Mouse (Mus musculus) olfactory bulb, adult 2 months (tissue): ENCODE measurements around the gene Ppp1r3c. TPM values are rescaled to one million over a fixed set of nuclear protein-coding genes. Genes with fewer than 3 reads are reported as not detected.

ENCODE experiments used
- H3K27ac ChIP-seq: fragments of 200-500 bp; 2 replicates; pipeline ENCODE4 v1.5.1; 2012; ENCODE audit warnings: low read depth, low read length; ENCODE audit not compliant: insufficient read depth
- H3K4me1 ChIP-seq: fragments of 200-500 bp; 2 replicates; pipeline ENCODE4 v1.6.1; 2012; ENCODE audit warnings: low read length; ENCODE audit not compliant: control insufficient read depth, insufficient read depth
- H3K4me3 ChIP-seq: fragments of 200-500 bp; 2 replicates; pipeline ENCODE4 v1.5.1; 2012; ENCODE audit warnings: mild to moderate bottlenecking, low read depth, low read length, moderate library complexity; ENCODE audit not compliant: insufficient read depth
- CTCF ChIP-seq: fragments of 200-500 bp; IDR thresholded peaks from 2 replicates; pipeline ENCODE4 v1.5.1; 2012; ENCODE audit warnings: low read depth, mild to moderate bottlenecking, low read length, moderate library complexity; ENCODE audit not compliant: insufficient read depth
- POLR2A ChIP-seq: fragments of 200-500 bp; IDR thresholded peaks from 2 replicates; pipeline ENCODE4 v1.6.1; 2012; ENCODE audit warnings: mild to moderate bottlenecking, low read depth, low read length, moderate library complexity; ENCODE audit not compliant: insufficient read depth
- WGBS: fragments of 180-500 bp; shearing (Covaris S2); methylation state at CpG from one replicate; pipeline ENCODE4 v1.1.7; 2018; 5-methylcytosine and 5-hydroxymethylcytosine counted together
- polyA plus RNA-seq: library from polyadenylated mRNA; stranded (reverse); fragments of >200 nt; gene quantifications from 2 replicates; pipeline ENCODE4 v1.2.4, GENCODE M21; 2012; ENCODE audit warnings: low replicate concordance; ENCODE audit not compliant: missing spikeins, insufficient read depth, insufficient read length

Gene Ppp1r3c
- polyA plus RNA-seq, 1 experiment = not detected

- Histone ChIP-seq H3K27ac (no peak overlapping the region), H3K4me3 (no peak overlapping the region), H3K4me1 (no peaks in the 10 kb centered on the region)
- TF ChIP-seq POLR2A (no peak), CTCF (no peak)
- WGBS = 56% methylated on average over 12 of the region's 12 CpGs
Measured at GRCm38 (mm10) chr19:36728741-36729460, 7.6 kb downstream of the Ppp1r3c start.

- no peak for TF ChIP-seq POLR2A
- TF ChIP-seq CTCF = no peak
- Histone ChIP-seq H3K4me3 (no peak overlapping the region), H3K27ac (no peak overlapping the region), H3K4me1 (no peaks in the 10 kb centered on the region)
- WGBS = 91% methylated on average over 7 of the region's 7 CpGs
Measured at GRCm38 (mm10) chr19:36724970-36725369, 11.5 kb downstream of the Ppp1r3c start.

- no peaks in the 10 kb centered on the region for H3K4me1 ChIP-seq
Measured at GRCm38 (mm10) chr19:36721139-36721538, 15.3 kb downstream of the Ppp1r3c start.

GRCm38 (mm10) chr19:36716221-36716620 lies 20.2 kb downstream of the Ppp1r3c start:
- TF ChIP-seq CTCF (no peak), POLR2A (no peak)
- H3K4me3 ChIP-seq = no peak overlapping the region
- WGBS = 78% methylated on average over 7 of the region's 7 CpGs
- no peaks in the 10 kb centered on the region for H3K4me1 ChIP-seq
- H3K27ac ChIP-seq = no peak overlapping the region

More at GRCm38 (mm10) chr19:36721139-36721538, 15.3 kb downstream of the Ppp1r3c start:
- TF ChIP-seq CTCF = no peak
- TF ChIP-seq POLR2A = no peak
- Histone ChIP-seq H3K27ac (no peak overlapping the region), H3K4me3 (no peak overlapping the region)
- 42% methylated on average over 8 of the region's 8 CpGs for WGBS

- no peak overlapping the region for H3K27ac ChIP-seq
- H3K4me3 ChIP-seq = no peak overlapping the region
- 94% methylated on average over 10 of the region's 10 CpGs for WGBS
- no peaks in the 10 kb centered on the region for H3K4me1 ChIP-seq
- no peak for TF ChIP-seq POLR2A
- TF ChIP-seq CTCF = no peak
Measured at GRCm38 (mm10) chr19:36715591-36715990, 20.9 kb downstream of the Ppp1r3c start.

- WGBS = 95% methylated on average over 1 of the region's 1 CpGs
- Histone ChIP-seq H3K27ac (no peak overlapping the region), H3K4me1 (no peaks in the 10 kb centered on the region), H3K4me3 (no peak overlapping the region)
- TF ChIP-seq POLR2A (no peak), CTCF (no peak)
Measured at GRCm38 (mm10) chr19:36714492-36714891, 22.0 kb downstream of the Ppp1r3c start.

- Histone ChIP-seq H3K27ac (no peak overlapping the region), H3K4me1 (no peaks in the 10 kb centered on the region), H3K4me3 (no peak overlapping the region)
- no peak for TF ChIP-seq POLR2A
- TF ChIP-seq CTCF = no peak
- 62% methylated on average over 13 of the region's 13 CpGs for WGBS
Measured at GRCm38 (mm10) chr19:36713092-36713491, 23.4 kb downstream of the Ppp1r3c start.

- Histone ChIP-seq H3K4me1 (no peaks in the 10 kb centered on the region; the same call in 1 of the 2 replicates), H3K27ac (no peak overlapping the region), H3K4me3 (no peak overlapping the region)
- TF ChIP-seq POLR2A = no peak
- TF ChIP-seq CTCF = no peak
- WGBS = 49% methylated on average over 6 of the region's 6 CpGs
Measured at GRCm38 (mm10) chr19:36706195-36706594, 30.3 kb downstream of the Ppp1r3c start.

GRCm38 (mm10) chr19:36705286-36706146 lies 30.9 kb downstream of the Ppp1r3c start:
- no peaks in the 10 kb centered on the region; the same call in 1 of the 2 replicates for H3K4me1 ChIP-seq
- no peak overlapping the region for H3K4me3 ChIP-seq
- H3K27ac ChIP-seq = peak overlapping the region; percentile 76
- WGBS = 36% methylated on average over 17 of the region's 17 CpGs
- no peak for TF ChIP-seq CTCF
- TF ChIP-seq POLR2A = no peak
